ENCODE assay signal across 23 mouse cellular contexts in the genomic region with DNA sequence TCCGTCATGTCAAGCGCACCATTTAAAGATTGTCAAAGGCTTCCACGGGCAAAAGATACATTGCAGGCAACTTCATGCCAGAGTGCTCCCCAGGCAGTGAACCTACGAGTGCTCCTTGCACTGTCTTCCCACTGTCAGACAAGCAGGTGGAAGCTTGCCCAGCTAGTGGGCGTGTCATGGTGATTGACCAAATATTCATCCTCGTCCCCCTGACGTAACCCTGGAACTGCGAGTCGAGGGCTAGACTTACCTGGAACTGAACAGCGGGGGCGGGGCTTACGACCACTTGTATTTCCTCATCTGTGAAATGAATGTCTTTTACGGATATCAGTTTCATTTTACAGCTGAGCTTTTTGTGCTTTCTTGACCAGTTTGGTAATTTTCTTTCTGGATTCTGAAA. TPM values are rescaled to one million over a fixed set of nuclear protein-coding genes. Genes with fewer than 3 reads are reported as not detected.
A peak's percentile ranks its signal among the peaks of the same experiment; 100 is the strongest.
DNase-seq lines count a peak whose midpoint lies in the region; ATAC-seq lines count a peak whose summit lies in the region.
"Had no signal": no experiment of that assay in that cellular context is flagged by ENCODE, and none has a peak within 500 bp of the region (broad histone marks: within the 10 kb centered on the region; RNA-seq: fewer than 3 reads in every experiment).

No protein-coding gene starts in this region.

- H3K4me1 ChIP-seq in kidney, embryonic 15.5 days = peaks cover 26% of the 10 kb centered on the region
- peaks cover 9% of the 10 kb centered on the region for H3K4me1 ChIP-seq in megakaryocyte, embryonic 14.5 days
- H3K4me1 ChIP-seq in forebrain, embryonic 14.5 days (ENCODE audit: control insufficient read depth, insufficient read depth, low read length) = peaks cover 18% of the 10 kb centered on the region
- H3K4me1 ChIP-seq: liver, embryonic 13.5 days had no signal

- 55% methylated on average over 13 of the region's 13 CpGs for WGBS in kidney, embryonic 15.5 days
- WGBS in forebrain, embryonic 14.5 days = 87% methylated on average over 13 of the region's 13 CpGs

- no peak overlapping the region for H3K4me3 ChIP-seq in kidney, embryonic 15.5 days (replicated peaks)
- peak overlapping the region; percentile 46 for H3K4me3 ChIP-seq in megakaryocyte, embryonic 14.5 days (replicated peaks)
- H3K4me3 ChIP-seq in forebrain, embryonic 14.5 days (ENCODE audit: low read depth, low read length) = no peak overlapping the region
- H3K4me3 ChIP-seq: embryonic facial prominence, embryonic 12.5 days; gastrocnemius, adult 2 months; heart, adult 2 months; hindbrain, embryonic 13.5 days; liver, embryonic 13.5 days; midbrain, embryonic 12.5 days; neural tube, embryonic 15.5 days had no signal

- no peaks in the 10 kb centered on the region for H3K36me3 ChIP-seq in kidney, embryonic 15.5 days
- no peaks in the 10 kb centered on the region for H3K36me3 ChIP-seq in megakaryocyte, embryonic 14.5 days (replicated peaks; ENCODE audit: low read length)
- H3K36me3 ChIP-seq in forebrain, embryonic 14.5 days (ENCODE audit: control insufficient read depth, insufficient read depth, low read length) = no peaks in the 10 kb centered on the region
- H3K36me3 ChIP-seq: embryonic facial prominence, embryonic 12.5 days; hindbrain, embryonic 13.5 days; liver, embryonic 13.5 days; midbrain, embryonic 12.5 days; neural tube, embryonic 15.5 days had no signal

- ATAC-seq in kidney, embryonic 15.5 days (replicated peaks; ENCODE audit: low FRiP score) = no peak
- ATAC-seq in megakaryocyte, adult 5-6 weeks (ENCODE audit: poor library complexity, severe bottlenecking) = no peak
- ATAC-seq in forebrain, embryonic 14.5 days = no peak
- ATAC-seq: Patski had no signal

- no peak overlapping the region for H3K9ac ChIP-seq in kidney, embryonic 15.5 days
- no peak overlapping the region for H3K9ac ChIP-seq in forebrain, embryonic 14.5 days (ENCODE audit: low read length)
- H3K9ac ChIP-seq: embryonic facial prominence, embryonic 12.5 days; hindbrain, embryonic 13.5 days; liver, embryonic 13.5 days; midbrain, embryonic 12.5 days; neural tube, embryonic 15.5 days had no signal

- H3K9me3 ChIP-seq in kidney, embryonic 15.5 days (replicated peaks) = no peaks in the 10 kb centered on the region
- peaks cover 9% of the 10 kb centered on the region for H3K9me3 ChIP-seq in megakaryocyte, embryonic 14.5 days
- H3K9me3 ChIP-seq in forebrain, embryonic 14.5 days (replicated peaks; ENCODE audit: control insufficient read depth, low read length) = no peaks in the 10 kb centered on the region
- H3K9me3 ChIP-seq: liver, embryonic 13.5 days; neural tube, embryonic 15.5 days had no signal

- H3K4me2 ChIP-seq in kidney, embryonic 15.5 days = no peak overlapping the region; the same call in 1 of the 2 replicates
- H3K4me2 ChIP-seq in forebrain, embryonic 14.5 days (ENCODE audit: low read length) = no peak overlapping the region
- H3K4me2 ChIP-seq: embryonic facial prominence, embryonic 12.5 days; hindbrain, embryonic 13.5 days; liver, embryonic 13.5 days; midbrain, embryonic 12.5 days; neural tube, embryonic 15.5 days had no signal

- no peak overlapping the region for H3K27ac ChIP-seq in kidney, embryonic 15.5 days
- H3K27ac ChIP-seq in forebrain, embryonic 14.5 days (ENCODE audit: low read depth, low read length) = no peak overlapping the region
- H3K27ac ChIP-seq: embryonic facial prominence, embryonic 12.5 days; gastrocnemius, adult 2 months; heart, adult 2 months; hindbrain, embryonic 13.5 days; kidney, postnatal 0 days; liver, embryonic 13.5 days; midbrain, embryonic 12.5 days; neural tube, embryonic 15.5 days; stomach, postnatal 0 days had no signal

- H3K27me3 ChIP-seq in kidney, embryonic 15.5 days = peaks cover 18% of the 10 kb centered on the region; the same call in 1 of the 2 replicates
- H3K27me3 ChIP-seq in megakaryocyte, embryonic 14.5 days (replicated peaks) = peaks cover 55% of the 10 kb centered on the region
- H3K27me3 ChIP-seq in forebrain, embryonic 14.5 days (replicated peaks; ENCODE audit: control insufficient read depth, insufficient read depth, low read length) = no peaks in the 10 kb centered on the region
- H3K27me3 ChIP-seq: neural tube, embryonic 15.5 days; Patski had no signal

- DNase-seq in kidney, adult 18-20 months = peak; percentile 29
- peak; percentile 45 for DNase-seq in kidney, adult 9 months
- no peak for DNase-seq in left cerebral cortex, adult 9 months (ENCODE audit: low spot score in 2 of 2)
- no peak for DNase-seq in forebrain, embryonic 14.5 days (ENCODE audit: low spot score)
- DNase-seq: adrenal gland, postnatal 25 days; cerebellum, adult 2 months; gastrocnemius, adult 2 months; heart, adult 2 months; left cerebral cortex, postnatal 4 days; liver, embryonic 13.5 days; lung, postnatal 14 days; thymus, postnatal 25 days had no signal

RNA-seq across cellular contexts. Expression of gene Elfn1, which starts 28.7 kb away (rescaled TPM):
- polyA plus RNA-seq in kidney, embryonic 15.5 days (2015; fragmentation: Nextera tagmentation; extraction: Ambion mirVana) = 0.26 and 0.41 TPM in 2 replicates
- polyA plus RNA-seq in megakaryocyte, embryonic 14.5 days (2012; ENCODE audit: insufficient read depth, low replicate concordance) = 0.11 TPM in 1 of 2 replicates, not detected in the other
- not detected in 2 replicates for total RNA-seq in megakaryocyte, adult 5-6 weeks (2015)
- total RNA-seq in megakaryocyte, adult 5-6 weeks (2017) = not detected in 2 replicates
- polyA plus RNA-seq in forebrain, embryonic 14.5 days (2014; fragmentation: Nextera tagmentation; extraction: Ambion mirVana) = 1.7 and 2.5 TPM in 2 replicates
- total RNA-seq: common myeloid progenitor, adult 5-6 weeks; gastrocnemius, adult 2 months had no signal

Comparison
In these comparisons a context has a peak if more than half of its experiments do, and no peak if none do; other contexts are left out.
1. DNase-seq: peak in kidney, adult 18-20 months (single experiment) and kidney, adult 9 months (single experiment); none in left cerebral cortex, adult 9 months (0 of 2) and forebrain, embryonic 14.5 days (single experiment).